Comparison of ENCODE assay signal across 20 mouse cellular contexts in the genomic region with DNA sequence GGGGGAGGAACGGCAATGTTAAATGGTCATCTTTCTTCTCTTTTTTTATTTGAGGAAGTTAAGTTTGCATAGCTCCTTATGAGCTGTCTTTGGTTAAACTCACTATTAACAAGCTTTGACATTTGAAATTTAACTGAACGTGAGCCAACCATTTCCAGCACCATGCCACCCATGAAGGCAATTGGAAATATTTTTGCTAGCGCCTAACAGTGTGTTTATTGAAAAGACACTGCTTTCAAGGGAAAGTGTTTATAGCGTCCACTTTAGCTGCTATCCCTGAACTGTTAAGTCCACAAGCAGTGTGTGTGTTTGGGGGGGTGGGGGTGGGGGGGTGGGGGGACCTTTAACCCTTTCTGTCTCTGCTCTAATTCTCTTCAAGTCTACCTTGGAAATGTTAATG.
DNase-seq lines count a peak whose midpoint lies in the region; ATAC-seq and TF ChIP-seq lines count a peak whose summit lies in the region.
"Had no signal": no experiment of that assay in that cellular context is flagged by ENCODE, and none has a peak within 500 bp of the region (broad histone marks: within the 10 kb centered on the region; RNA-seq: fewer than 3 reads in every experiment).

No protein-coding gene starts in this region.

- peaks cover 4% of the 10 kb centered on the region; the same call in 1 of the 2 replicates for H3K4me1 ChIP-seq in embryonic facial prominence, embryonic 10.5 days
- peaks cover 6% of the 10 kb centered on the region for H3K4me1 ChIP-seq in limb, embryonic 14.5 days (ENCODE audit: control insufficient read depth, insufficient read depth, low read length)
- no peaks in the 10 kb centered on the region for H3K4me1 ChIP-seq in neural tube, embryonic 15.5 days
- H3K4me1 ChIP-seq: forebrain, embryonic 12.5 days; heart, embryonic 12.5 days; hindbrain, embryonic 15.5 days had no signal

- DNase-seq in embryo, embryonic 11 days: peak; percentile 14
- no peak for DNase-seq in embryo, embryonic 9.5 days (ENCODE audit: extremely low spot score)
- peak; percentile 13 for DNase-seq in embryonic facial prominence, embryonic 10.5 days (ENCODE audit: low spot score)
- DNase-seq in hindlimb bud, embryonic 11.5 days (ENCODE audit: extremely low spot score, low read depth, low spot score): peak; percentile 63
- DNase-seq in limb, embryonic 14.5 days (ENCODE audit: low spot score): no peak
- DNase-seq in frontal cortex, postnatal 36 days (ENCODE audit: low spot score in 2 of 2): no peak
- DNase-seq: adrenal gland, postnatal 10 days; B cell, adult 2 months; cerebellum, adult 11 months; cerebellum, adult 8-10 months; cerebellum, postnatal 14 days; gastrocnemius, adult 2 months; gastrocnemius, postnatal 25 days had no signal

- WGBS in embryonic facial prominence, embryonic 10.5 days: 49% methylated on average over 4 of the region's 4 CpGs
- WGBS in limb, embryonic 14.5 days: 21% methylated on average over 4 of the region's 4 CpGs
- WGBS in neural tube, embryonic 15.5 days: 58% methylated on average over 4 of the region's 4 CpGs

- no peaks in the 10 kb centered on the region for H3K36me3 ChIP-seq in embryonic facial prominence, embryonic 10.5 days (replicated peaks)
- no peaks in the 10 kb centered on the region for H3K36me3 ChIP-seq in limb, embryonic 14.5 days (ENCODE audit: control insufficient read depth, insufficient read depth, low read length)
- no peaks in the 10 kb centered on the region for H3K36me3 ChIP-seq in neural tube, embryonic 15.5 days
- H3K36me3 ChIP-seq: forebrain, embryonic 12.5 days; G1E; heart, embryonic 12.5 days; hindbrain, embryonic 15.5 days had no signal

- TF ChIP-seq POLR2A in limb, embryonic 14.5 days (IDR thresholded peaks at IDR 0.05; ENCODE audit: borderline replicate concordance, extremely low read depth, insufficient read depth, insufficient read length): no peak

- H3K4me2 ChIP-seq in limb, embryonic 14.5 days (replicated peaks; ENCODE audit: low read depth, low read length, severe bottlenecking): no peak overlapping the region
- no peak overlapping the region for H3K4me2 ChIP-seq in neural tube, embryonic 15.5 days
- H3K4me2 ChIP-seq: forebrain, embryonic 12.5 days; heart, embryonic 12.5 days; hindbrain, embryonic 15.5 days had no signal

- no peak overlapping the region for H3K27ac ChIP-seq in embryonic facial prominence, embryonic 10.5 days (replicated peaks)
- no peak overlapping the region for H3K27ac ChIP-seq in limb, embryonic 14.5 days (replicated peaks; ENCODE audit: low read depth, low read length)
- H3K27ac ChIP-seq in neural tube, embryonic 15.5 days (replicated peaks): no peak overlapping the region
- H3K27ac ChIP-seq: forebrain, embryonic 12.5 days; gastrocnemius, adult 2 months; hindbrain, embryonic 15.5 days had no signal

- no peak overlapping the region for H3K9ac ChIP-seq in limb, embryonic 14.5 days (ENCODE audit: low read depth, low read length, severe bottlenecking)
- no peak overlapping the region for H3K9ac ChIP-seq in neural tube, embryonic 15.5 days (replicated peaks)
- H3K9ac ChIP-seq: forebrain, embryonic 12.5 days; heart, embryonic 12.5 days; hindbrain, embryonic 15.5 days had no signal

- peak; percentile 37; the same call in 1 of the 2 replicates for ATAC-seq in limb, embryonic 14.5 days (ENCODE audit: low FRiP score, low read depth)
- ATAC-seq in neural tube, embryonic 15.5 days (ENCODE audit: low FRiP score): no peak
- ATAC-seq: CD4-positive, CD25-positive, alpha-beta regulatory T cell, adult 4 months; forebrain, embryonic 16.5 days had no signal

- H3K4me3 ChIP-seq in embryonic facial prominence, embryonic 10.5 days: no peak overlapping the region
- H3K4me3 ChIP-seq in limb, embryonic 14.5 days (replicated peaks; ENCODE audit: low read length): no peak overlapping the region
- no peak overlapping the region for H3K4me3 ChIP-seq in neural tube, embryonic 15.5 days (replicated peaks)
- H3K4me3 ChIP-seq: forebrain, embryonic 12.5 days; gastrocnemius, adult 2 months; heart, embryonic 12.5 days; hindbrain, embryonic 15.5 days had no signal

- H3K9me3 ChIP-seq in embryonic facial prominence, embryonic 10.5 days: no peaks in the 10 kb centered on the region
- H3K9me3 ChIP-seq in limb, embryonic 14.5 days (ENCODE audit: control insufficient read depth, low read length): no peaks in the 10 kb centered on the region
- no peaks in the 10 kb centered on the region for H3K9me3 ChIP-seq in neural tube, embryonic 15.5 days (replicated peaks)
- H3K9me3 ChIP-seq: forebrain, embryonic 12.5 days; G1E; heart, embryonic 12.5 days; hindbrain, embryonic 15.5 days had no signal

- no peaks in the 10 kb centered on the region for H3K27me3 ChIP-seq in embryonic facial prominence, embryonic 10.5 days (replicated peaks; ENCODE audit: low read depth, poor library complexity, severe bottlenecking)
- no peaks in the 10 kb centered on the region for H3K27me3 ChIP-seq in limb, embryonic 14.5 days (ENCODE audit: control insufficient read depth, insufficient read depth, low read length)
- H3K27me3 ChIP-seq in neural tube, embryonic 15.5 days (replicated peaks): no peaks in the 10 kb centered on the region
- H3K27me3 ChIP-seq: forebrain, embryonic 12.5 days; heart, embryonic 12.5 days; hindbrain, embryonic 15.5 days had no signal

Comparison
In these comparisons a context has a peak if more than half of its experiments do, and no peak if none do; other contexts are left out.
1. DNase-seq: peak in embryo, embryonic 11 days (single experiment), embryonic facial prominence, embryonic 10.5 days (single experiment) and hindlimb bud, embryonic 11.5 days (single experiment); none in embryo, embryonic 9.5 days (single experiment), limb, embryonic 14.5 days (single experiment) and frontal cortex, postnatal 36 days (0 of 2).